Mouse (Mus musculus): Measurements from ENCODE around the gene Plekhg4. TPM values are rescaled to one million over a fixed set of nuclear protein-coding genes. Genes with fewer than 3 reads are reported as not detected.

Gene Plekhg4
- total and polyA plus RNA-seq, 3 experiments = 0.44 to 1.1 (median 0.54) TPM

- Histone ChIP-seq H3K79me2 (replicated peaks; ENCODE audit: control insufficient read depth, extremely low read depth, insufficient read depth, poor library complexity, severe bottlenecking) (no peaks in the 10 kb centered on the region), H3K27me3 (replicated peaks) (no peaks in the 10 kb centered on the region)
- dilution Hi-C loops (cut with MboI; ENCODE audit: extremely low pct_ligation_motif_present, extremely low pct_unique_long_range_greater_than_20kb, low sequenced_read_pairs) = no loop called here
Measured at GRCm38 (mm10) chr8:105404496-105404895, 31.4 kb downstream of the Plekhg4 start.

DNA sequence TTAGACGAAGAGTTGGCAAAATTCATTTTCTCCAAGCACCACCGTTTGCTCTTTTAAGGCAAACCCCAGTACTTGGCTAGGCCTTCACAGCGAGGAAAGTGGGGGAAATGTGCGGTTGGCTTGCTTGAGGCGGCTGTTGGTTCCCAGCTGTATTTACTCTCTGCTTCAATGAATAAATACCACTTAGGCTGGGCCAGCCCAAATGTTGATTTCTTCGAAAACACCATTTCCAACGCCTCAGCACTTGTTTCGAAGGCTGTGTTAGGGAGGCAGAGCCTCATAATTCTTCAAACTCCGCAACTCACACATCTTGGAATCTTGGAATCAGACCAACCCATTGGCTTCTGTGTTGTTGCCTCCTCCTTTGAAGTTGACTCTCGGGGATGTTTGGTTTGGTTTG lies 33.3 kb downstream of the Plekhg4 start:
- Histone ChIP-seq H3K9ac (ENCODE audit: insufficient read depth, low read depth) (no peak overlapping the region), H3K27me3 (replicated peaks) (no peaks in the 10 kb centered on the region), H3K9me3 (replicated peaks; ENCODE audit: low read length) (no peaks in the 10 kb centered on the region), H3K79me2 (replicated peaks; ENCODE audit: control insufficient read depth, extremely low read depth, insufficient read depth, poor library complexity, severe bottlenecking) (no peaks in the 10 kb centered on the region), H3K36me3 (replicated peaks in 1 of 2; ENCODE audit: control insufficient read depth in 1 of 2, insufficient read depth in 1 of 2, low read length in 1 of 2) (no peaks in the 10 kb centered on the region), H3K4me2 (ENCODE audit: insufficient read depth, low read depth, poor library complexity, severe bottlenecking) (no peak overlapping the region), H3K4me3 (replicated peaks in 1 of 3; ENCODE audit: low read depth in 2 of 3, low read length in 2 of 3, poor library complexity in 1 of 3) (no peak overlapping the region), H3K27ac (ENCODE audit: insufficient read depth, low read depth) (no peak overlapping the region), H3K4me1 (ENCODE audit: control insufficient read depth in 1 of 2, insufficient read depth in 2 of 2) (peaks cover 0 to under 1% of the 10 kb centered on the region in 2 experiments; a peak in 2 of 4 replicates)
- TF ChIP-seq HCFC1 (IDR thresholded peaks at IDR 0.05; ENCODE audit: low read depth, low read length) (no peak), MAFK (IDR thresholded peaks at IDR 0.05; ENCODE audit: insufficient replicate concordance, low read length) (no peak), RAD21 (IDR thresholded peaks at IDR 0.05; ENCODE audit: low read depth, low read length) (no peak)
- in situ Hi-C loops (cut with MboI; ENCODE audit: low pct_ligation_motif_present, low pct_unique_long_range_greater_than_20kb, low sequenced_read_pairs) (no loop called here), dilution Hi-C loops (cut with MboI; ENCODE audit: extremely low pct_ligation_motif_present, extremely low pct_unique_long_range_greater_than_20kb, low sequenced_read_pairs) (no loop called here)
- DNase-seq (ENCODE audit: extremely low read depth) = no peak

More at GRCm38 (mm10) chr8:105404496-105404895, 31.4 kb downstream of the Plekhg4 start:
- H3K27ac ChIP-seq (ENCODE audit: insufficient read depth, low read depth) = no peak overlapping the region
- H3K4me1 ChIP-seq (ENCODE audit: control insufficient read depth in 1 of 2, insufficient read depth in 2 of 2) = peaks cover 0 to 13% of the 10 kb centered on the region in 2 experiments; a peak in 2 of 4 replicates
- TF ChIP-seq EP300 (IDR thresholded peaks at IDR 0.05; ENCODE audit: low read length) (no peak), GABPA (IDR thresholded peaks at IDR 0.05; ENCODE audit: insufficient replicate concordance, low read depth, low read length) (no peak), MAFK (IDR thresholded peaks at IDR 0.05; ENCODE audit: insufficient replicate concordance, low read length) (no peak), POLR2A (IDR thresholded peaks at IDR 0.05; ENCODE audit: low read depth, low read length) (no peak), SMC3 (IDR thresholded peaks at IDR 0.05; ENCODE audit: low read depth, low read length) (no peak), UBTF (IDR thresholded peaks at IDR 0.05; ENCODE audit: low read depth, low read length) (no peak), RAD21 (IDR thresholded peaks at IDR 0.05; ENCODE audit: low read depth, low read length) (no peak), TBP (conservative IDR thresholded peaks at IDR 0.05; ENCODE audit: low read depth, low read length) (no peak), IRF4 (IDR thresholded peaks at IDR 0.05; ENCODE audit: low read depth, low read length) (no peak), JUN (IDR thresholded peaks at IDR 0.05; ENCODE audit: insufficient read depth, low read depth, low read length) (no peak), MYC (IDR thresholded peaks at IDR 0.05; ENCODE audit: low read depth, low read length) (no peak), PAX5 (IDR thresholded peaks at IDR 0.05; ENCODE audit: low read length) (no peak), SIN3A (IDR thresholded peaks at IDR 0.05; ENCODE audit: low read length) (no peak)
- no peaks in the 10 kb centered on the region for H3K36me3 ChIP-seq (replicated peaks in 1 of 2; ENCODE audit: control insufficient read depth in 1 of 2, insufficient read depth in 1 of 2, low read length in 1 of 2)
- H3K9ac ChIP-seq (ENCODE audit: insufficient read depth, low read depth) = no peak overlapping the region
- peaks cover 4% of the 10 kb centered on the region for H3K9me3 ChIP-seq (replicated peaks; ENCODE audit: low read length)
- no peak overlapping the region for H3K4me2 ChIP-seq (ENCODE audit: insufficient read depth, low read depth, poor library complexity, severe bottlenecking)
- in situ Hi-C loops (cut with MboI; ENCODE audit: low pct_ligation_motif_present, low pct_unique_long_range_greater_than_20kb, low sequenced_read_pairs) = no loop called here
- no peak for DNase-seq (ENCODE audit: extremely low read depth)
- H3K4me3 ChIP-seq (replicated peaks in 1 of 3; ENCODE audit: low read depth in 2 of 3, low read length in 2 of 3, poor library complexity in 1 of 3) = no peak overlapping the region

GRCm38 (mm10) chr8:105408331-105408730 lies 35.3 kb downstream of the Plekhg4 start:
- no peaks in the 10 kb centered on the region for H3K36me3 ChIP-seq (replicated peaks in 1 of 2; ENCODE audit: control insufficient read depth in 1 of 2, insufficient read depth in 1 of 2, low read length in 1 of 2)
- H3K4me3 ChIP-seq (replicated peaks in 1 of 3; ENCODE audit: low read depth in 2 of 3, low read length in 2 of 3, poor library complexity in 1 of 3) = no peak overlapping the region
- no peak overlapping the region for H3K9ac ChIP-seq (ENCODE audit: insufficient read depth, low read depth)
- no peaks in the 10 kb centered on the region for H3K79me2 ChIP-seq (replicated peaks; ENCODE audit: control insufficient read depth, extremely low read depth, insufficient read depth, poor library complexity, severe bottlenecking)
- no peaks in the 10 kb centered on the region; a peak in 1 of 4 replicates for H3K4me1 ChIP-seq (ENCODE audit: control insufficient read depth in 1 of 2, insufficient read depth in 2 of 2)
- H3K27me3 ChIP-seq (replicated peaks) = no peaks in the 10 kb centered on the region
- no peak overlapping the region for H3K27ac ChIP-seq (ENCODE audit: insufficient read depth, low read depth)
- in situ Hi-C loops (cut with MboI; ENCODE audit: low pct_ligation_motif_present, low pct_unique_long_range_greater_than_20kb, low sequenced_read_pairs) (no loop called here), dilution Hi-C loops (cut with MboI; ENCODE audit: extremely low pct_ligation_motif_present, extremely low pct_unique_long_range_greater_than_20kb, low sequenced_read_pairs) (no loop called here)
- DNase-seq (ENCODE audit: extremely low read depth) = no peak
- H3K9me3 ChIP-seq (replicated peaks; ENCODE audit: low read length) = no peaks in the 10 kb centered on the region
- no peak overlapping the region for H3K4me2 ChIP-seq (ENCODE audit: insufficient read depth, low read depth, poor library complexity, severe bottlenecking)
- TF ChIP-seq ZMIZ1 (IDR thresholded peaks at IDR 0.05; ENCODE audit: low read depth, low read length) = no peak
- no peak for TF ChIP-seq ELF1 (IDR thresholded peaks at IDR 0.05; ENCODE audit: low read depth, low read length)
- TF ChIP-seq TBP (conservative IDR thresholded peaks at IDR 0.05; ENCODE audit: low read depth, low read length) = no peak
- no peak for TF ChIP-seq MEF2A (IDR thresholded peaks at IDR 0.05; ENCODE audit: borderline replicate concordance, low read depth, low read length)
- TF ChIP-seq TCF12 (IDR thresholded peaks at IDR 0.05; ENCODE audit: low read depth, low read length) = no peak
- TF ChIP-seq JUN (IDR thresholded peaks at IDR 0.05; ENCODE audit: insufficient read depth, low read depth, low read length) = no peak
- TF ChIP-seq UBTF (IDR thresholded peaks at IDR 0.05; ENCODE audit: low read depth, low read length) = no peak

All from CH12.LX (cell line).